Mouse (Mus musculus): ENCODE results near the gene Tspan15. TPM values are rescaled to one million over a fixed set of nuclear protein-coding genes. Genes with fewer than 3 reads are reported as not detected.

Gene Tspan15
- polyA plus RNA-seq, 2 experiments from 2014 or later = 0.15 TPM; not detected in 1

GRCm38 (mm10) chr10:62225839-62226238 is 5.2 kb downstream of the Tspan15 start:
- ATAC-seq = no peak

- ATAC-seq = no peak
These were observed 6.8 kb downstream of the Tspan15 start for GRCm38 (mm10) chr10:62224231-62224630.

GRCm38 (mm10) chr10:62222777-62223176 is 8.3 kb downstream of the Tspan15 start:
- no peak for ATAC-seq

- no peak for ATAC-seq
These were observed 9.4 kb downstream of the Tspan15 start for GRCm38 (mm10) chr10:62221647-62222046.

- ATAC-seq = no peak
These were observed 10.1 kb downstream of the Tspan15 start for GRCm38 (mm10) chr10:62220732-62221514.

- no peak for ATAC-seq
These were observed 12.3 kb downstream of the Tspan15 start for GRCm38 (mm10) chr10:62218789-62219172.

GRCm38 (mm10) chr10:62218044-62218788 is 12.8 kb downstream of the Tspan15 start:
- no peak for ATAC-seq

- no peak for ATAC-seq
These were observed 13.9 kb downstream of the Tspan15 start for GRCm38 (mm10) chr10:62217196-62217595.

GRCm38 (mm10) chr10:62216595-62216994 is 14.5 kb downstream of the Tspan15 start:
- no peak for ATAC-seq

GRCm38 (mm10) chr10:62215633-62216032 is 15.4 kb downstream of the Tspan15 start:
- no peak for ATAC-seq

- no peak for ATAC-seq
These were observed 15.9 kb downstream of the Tspan15 start for GRCm38 (mm10) chr10:62215169-62215616.

GRCm38 (mm10) chr10:62211310-62211709 is 19.7 kb downstream of the Tspan15 start:
- no peak for ATAC-seq

- no peak for ATAC-seq
These were observed 22.7 kb downstream of the Tspan15 start for GRCm38 (mm10) chr10:62208241-62208896.

- ATAC-seq = no peak
These were observed 28.5 kb downstream of the Tspan15 start for GRCm38 (mm10) chr10:62202574-62202973.

GRCm38 (mm10) chr10:62198891-62199290 is 32.2 kb downstream of the Tspan15 start:
- no peak for ATAC-seq

- ATAC-seq = no peak
These were observed 33.6 kb downstream of the Tspan15 start for GRCm38 (mm10) chr10:62197403-62197802.

- no peak for ATAC-seq
These were observed 35.7 kb downstream of the Tspan15 start for GRCm38 (mm10) chr10:62195376-62195775.

GRCm38 (mm10) chr10:62194946-62195345 is 36.1 kb downstream of the Tspan15 start:
- no peak for ATAC-seq

GRCm38 (mm10) chr10:62194461-62194860 is 36.6 kb downstream of the Tspan15 start:
- ATAC-seq = no peak

GRCm38 (mm10) chr10:62194043-62194442 is 37.0 kb downstream of the Tspan15 start:
- no peak for ATAC-seq

GRCm38 (mm10) chr10:62192701-62193157 is 38.3 kb downstream of the Tspan15 start:
- no peak for ATAC-seq

GRCm38 (mm10) chr10:62190821-62191220 is 40.2 kb downstream of the Tspan15 start:
- ATAC-seq = no peak

GRCm38 (mm10) chr10:62189910-62190309 is 41.1 kb downstream of the Tspan15 start:
- no peak for ATAC-seq

All from activated CD4-positive, CD25-positive, alpha-beta regulatory T cell, adult 4 months (primary cell).